Mouse (Mus musculus) limb, embryonic 15.5 days (tissue): ENCODE data around the gene Dnajc10. TPM values are rescaled to one million over a fixed set of nuclear protein-coding genes. Genes with fewer than 3 reads are reported as not detected.

Source experiments
- polyA plus RNA-seq: library from polyadenylated mRNA; unstranded; fragments of >200 nt; fragmentation: Nextera tagmentation; extraction: Ambion mirVana; gene quantifications from 2 replicates; pipeline ENCODE4 v1.2.1, GENCODE M21; 2015

The Dnajc10 gene
- polyA plus RNA-seq, 1 experiment from 2014 or later = 66.1 TPM

Other genes starting within 250 kb of the Dnajc10 start
- 4.9 and 5.7 TPM in 2 replicates for gene Pde1a, start 186.0 kb upstream of the Dnajc10 start, polyA plus RNA-seq
- not detected in 2 replicates for gene Prdx6b, start 23.0 kb upstream of the Dnajc10 start, polyA plus RNA-seq
- 9.0 and 11.2 TPM in 2 replicates for gene Frzb, start 132.2 kb downstream of the Dnajc10 start, polyA plus RNA-seq